Mouse (Mus musculus): ENCODE measurements at regions not wholly inside any gene's neighbourhood (a gene's known extent, or its start where the extent isn't known, plus 50 kb on each side); places are given as distances from the start of the nearest gene placed in this dataset.

- no peak for TF ChIP-seq TAL1 (conservative IDR thresholded peaks at IDR 0.05; ENCODE audit: low read depth, low read length)
- no peak for TF ChIP-seq CTCF (IDR thresholded peaks at IDR 0.05; ENCODE audit: low read depth, low read length)
These were observed 75.1 kb upstream of the Calcoco1 start for GRCm38 (mm10) chr15:102797020-102797618.
